ENCODE assay signal across 8 mouse cellular contexts in the genomic region with DNA sequence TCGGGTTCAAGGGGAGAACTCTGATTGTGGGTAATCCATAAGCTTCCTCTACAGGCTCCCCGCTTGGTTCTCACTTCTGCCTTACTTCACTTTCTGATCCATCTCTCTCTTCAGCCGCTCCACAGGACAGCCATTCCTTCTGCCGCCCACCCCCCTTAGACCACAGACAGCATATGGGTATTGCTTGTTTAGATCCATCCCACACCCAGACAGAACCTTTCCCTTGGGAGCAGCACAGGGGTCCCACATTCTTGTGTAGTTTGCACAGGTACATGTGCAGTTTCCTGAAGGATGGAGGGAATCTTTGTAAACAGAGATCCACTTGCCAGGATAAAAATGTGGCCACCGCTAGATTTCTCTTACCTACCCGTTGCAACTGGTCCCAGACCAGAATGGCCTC. TPM values are rescaled to one million over a fixed set of nuclear protein-coding genes. Genes with fewer than 3 reads are reported as not detected.
DNase-seq lines count a peak whose midpoint lies in the region; ATAC-seq and TF ChIP-seq lines count a peak whose summit lies in the region.

No protein-coding gene starts in this region.

- no peaks in the 10 kb centered on the region for H3K9me3 ChIP-seq in heart, embryonic 14.5 days (ENCODE audit: control insufficient read depth, low read length)
- no peaks in the 10 kb centered on the region for H3K9me3 ChIP-seq in ES-Bruce4 (replicated peaks; ENCODE audit: control insufficient read depth, insufficient read depth, low read length, poor library complexity, severe bottlenecking)
- no peaks in the 10 kb centered on the region for H3K9me3 ChIP-seq in forebrain, embryonic 16.5 days (ENCODE audit: control insufficient read depth, low read length)
- H3K9me3 ChIP-seq in liver, embryonic 14.5 days (ENCODE audit: control insufficient read depth, low read length): no peaks in the 10 kb centered on the region

- 0 out of 2 replicates have a peak, but pooled peaks cover 6% of the 10 kb centered on the region for H3K36me3 ChIP-seq in heart, embryonic 14.5 days (ENCODE audit: control insufficient read depth, insufficient read depth, low read length)
- H3K36me3 ChIP-seq in ES-Bruce4 (ENCODE audit: control insufficient read depth, insufficient read depth, low read length, poor library complexity, severe bottlenecking): no peaks in the 10 kb centered on the region
- no peaks in the 10 kb centered on the region for H3K36me3 ChIP-seq in forebrain, embryonic 16.5 days (ENCODE audit: control insufficient read depth, insufficient read depth)
- H3K36me3 ChIP-seq in liver, embryonic 14.5 days (replicated peaks; ENCODE audit: control insufficient read depth, insufficient read depth, low read depth): no peaks in the 10 kb centered on the region

- no peak for ATAC-seq in heart, embryonic 14.5 days (ENCODE audit: insufficient number of reproducible peaks, insufficient read depth, low FRiP score, low read depth)
- ATAC-seq in forebrain, embryonic 16.5 days: no peak
- ATAC-seq in liver, embryonic 14.5 days (ENCODE audit: insufficient read depth): no peak

- TF ChIP-seq POLR2A in ES-Bruce4 (IDR thresholded peaks at IDR 0.05; ENCODE audit: insufficient read depth, low read length): no peak

- H3K9ac ChIP-seq in heart, embryonic 14.5 days (ENCODE audit: low read length): no peak overlapping the region
- H3K9ac ChIP-seq in ES-Bruce4 (ENCODE audit: low read depth, poor library complexity, severe bottlenecking): peak overlapping the region; percentile 82; the same call in 1 of the 2 replicates
- H3K9ac ChIP-seq in forebrain, embryonic 16.5 days (replicated peaks; ENCODE audit: low read depth, low read length): no peak overlapping the region
- no peak overlapping the region for H3K9ac ChIP-seq in liver, embryonic 14.5 days (replicated peaks)

- no peak overlapping the region for H3K4me3 ChIP-seq in heart, embryonic 14.5 days (ENCODE audit: control insufficient read depth in 1 of 2, insufficient read depth in 1 of 2, low read depth in 1 of 2, low read length in 2 of 2)
- peak overlapping the region; percentile 65 for H3K4me3 ChIP-seq in ES-Bruce4 (ENCODE audit: low read depth, low read length)
- H3K4me3 ChIP-seq in forebrain, embryonic 16.5 days (replicated peaks; ENCODE audit: low read length): peak overlapping the region; percentile 78; the same call in 1 of the 2 replicates
- no peak overlapping the region for H3K4me3 ChIP-seq in liver, embryonic 14.5 days (ENCODE audit: insufficient read depth in 1 of 2, low read depth in 2 of 2, low read length in 2 of 2)

- no peak for TF ChIP-seq EP300 in ES-Bruce4 (IDR thresholded peaks at IDR 0.05; ENCODE audit: insufficient read depth, low read depth, low read length)
- TF ChIP-seq EP300 in liver, embryonic 14.5 days (IDR thresholded peaks at IDR 0.05; ENCODE audit: low read depth): no peak

- WGBS in heart, embryonic 14.5 days: 47% methylated on average over 6 of the region's 6 CpGs
- WGBS in forebrain, embryonic 16.5 days: 20% methylated on average over 6 of the region's 6 CpGs
- WGBS in liver, embryonic 14.5 days (ENCODE audit: insufficient replicate concordance): 42% methylated on average over 6 of the region's 6 CpGs

- H3K4me2 ChIP-seq in heart, embryonic 14.5 days (ENCODE audit: low read length): peak overlapping the region; percentile 94; the same call in 1 of the 2 replicates
- H3K4me2 ChIP-seq in forebrain, embryonic 16.5 days (ENCODE audit: low read length): peak overlapping the region; percentile 99
- peak overlapping the region; percentile 67 for H3K4me2 ChIP-seq in liver, embryonic 14.5 days (ENCODE audit: low read depth)

- peaks cover 45 to 68% of the 10 kb centered on the region in 2 experiments for H3K4me1 ChIP-seq in heart, embryonic 14.5 days (ENCODE audit: control insufficient read depth in 2 of 2, insufficient read depth in 2 of 2, low read length in 2 of 2)
- H3K4me1 ChIP-seq in ES-Bruce4 (ENCODE audit: control insufficient read depth, insufficient read depth, low read length): peaks cover 14% of the 10 kb centered on the region
- H3K4me1 ChIP-seq in forebrain, embryonic 16.5 days (replicated peaks; ENCODE audit: control insufficient read depth, insufficient read depth, low read length): peaks cover 54% of the 10 kb centered on the region
- peaks cover 11 to 14% of the 10 kb centered on the region in 2 experiments for H3K4me1 ChIP-seq in liver, embryonic 14.5 days (replicated peaks; ENCODE audit: control insufficient read depth in 2 of 2, insufficient read depth in 2 of 2, low read length in 1 of 2)

- no peak for DNase-seq in heart, adult 11 months
- no peak for DNase-seq in liver, embryonic 14.5 days (ENCODE audit: low read depth in 3 of 3, low spot score in 3 of 3)
- no peak for DNase-seq in thymus, postnatal 4 days
- no peak for DNase-seq in left cerebral cortex, postnatal 10 days (ENCODE audit: extremely low spot score in 1 of 2, low spot score in 2 of 2)
- no peak for DNase-seq in adrenal gland, postnatal 14 days

- H3K27ac ChIP-seq in heart, embryonic 14.5 days (replicated peaks in 1 of 2; ENCODE audit: control insufficient read depth in 1 of 2, insufficient read depth in 1 of 2, low read depth in 2 of 2, low read length in 2 of 2): no peak overlapping the region; a peak in 1 of 4 replicates
- peak overlapping the region; percentile 48; the same call in 1 of the 2 replicates for H3K27ac ChIP-seq in ES-Bruce4 (ENCODE audit: insufficient read depth, low read length)
- no peak overlapping the region for H3K27ac ChIP-seq in forebrain, embryonic 16.5 days (ENCODE audit: low read length)
- H3K27ac ChIP-seq in liver, embryonic 14.5 days: no peak overlapping the region

- no peak for TF ChIP-seq CTCF in ES-Bruce4 (IDR thresholded peaks at IDR 0.05; ENCODE audit: low read depth, low read length)
- TF ChIP-seq CTCF in liver, embryonic 14.5 days (IDR thresholded peaks at IDR 0.05; ENCODE audit: low read depth): no peak

- H3K27me3 ChIP-seq in heart, embryonic 14.5 days (ENCODE audit: control insufficient read depth, insufficient read depth, low read length): no peaks in the 10 kb centered on the region
- H3K27me3 ChIP-seq in ES-Bruce4 (ENCODE audit: control insufficient read depth, insufficient read depth, low read length, poor library complexity, severe bottlenecking): no peaks in the 10 kb centered on the region
- H3K27me3 ChIP-seq in forebrain, embryonic 16.5 days (replicated peaks; ENCODE audit: control insufficient read depth, insufficient read depth, low read length): no peaks in the 10 kb centered on the region
- peaks cover 13% of the 10 kb centered on the region for H3K27me3 ChIP-seq in liver, embryonic 14.5 days (ENCODE audit: control insufficient read depth, insufficient read depth, low read length)

- intact Hi-C loops in left cerebral cortex, postnatal 10 days (cut with DNase I): no loop called here

RNA-seq across cellular contexts. Expression of a gene that starts 0.7 kb away (rescaled TPM):
- 59.0 and 66.4 TPM in 2 replicates for polyA plus RNA-seq in heart, embryonic 14.5 days (2014; fragmentation: Nextera tagmentation; extraction: Ambion mirVana)
- 99.2 and 115 TPM in 2 replicates for polyA plus RNA-seq in ES-Bruce4 (2011; ENCODE audit: insufficient read depth, insufficient read length, low read depth, missing spikeins)
- polyA plus RNA-seq in forebrain, embryonic 16.5 days (2015; fragmentation: Nextera tagmentation; extraction: Ambion mirVana): 221 and 249 TPM in 2 replicates
- polyA plus RNA-seq in liver, embryonic 14.5 days (2012; rRNA removed): 11.3 and 18.3 TPM in 2 replicates
- polyA plus RNA-seq in liver, embryonic 14.5 days (2014; fragmentation: Nextera tagmentation; extraction: Ambion mirVana): 5.6 and 5.7 TPM in 2 replicates
- 100 to 1,000 TPM; 222 to 242 TPM for total RNA-seq in left cerebral cortex, postnatal 10 days (2021)
- total RNA-seq in adrenal gland, postnatal 14 days (2021): 24.3 and 32.2 TPM in 2 replicates

RNA-seq across cellular contexts. Expression of a gene that starts 4.9 kb away (rescaled TPM):
- polyA plus RNA-seq in heart, embryonic 14.5 days (2014; fragmentation: Nextera tagmentation; extraction: Ambion mirVana): 55.9 and 57.5 TPM in 2 replicates
- polyA plus RNA-seq in ES-Bruce4 (2011; ENCODE audit: insufficient read depth, insufficient read length, low read depth, missing spikeins): 35.1 and 35.5 TPM in 2 replicates
- polyA plus RNA-seq in forebrain, embryonic 16.5 days (2015; fragmentation: Nextera tagmentation; extraction: Ambion mirVana): 72.3 and 81.9 TPM in 2 replicates
- polyA plus RNA-seq in liver, embryonic 14.5 days (2012; rRNA removed): 14.4 and 16.4 TPM in 2 replicates
- 14.3 and 16.3 TPM in 2 replicates for polyA plus RNA-seq in liver, embryonic 14.5 days (2014; fragmentation: Nextera tagmentation; extraction: Ambion mirVana)
- 10 to 100 TPM; 55.7 to 59.6 TPM for total RNA-seq in left cerebral cortex, postnatal 10 days (2021)
- total RNA-seq in adrenal gland, postnatal 14 days (2021): 17.1 and 18.4 TPM in 2 replicates

RNA-seq across cellular contexts. Expression of a gene that starts 5.1 kb away (rescaled TPM):
- 6.6 and 7.1 TPM in 2 replicates for polyA plus RNA-seq in heart, embryonic 14.5 days (2014; fragmentation: Nextera tagmentation; extraction: Ambion mirVana)
- 6.7 and 7.5 TPM in 2 replicates for polyA plus RNA-seq in ES-Bruce4 (2011; ENCODE audit: insufficient read depth, insufficient read length, low read depth, missing spikeins)
- polyA plus RNA-seq in forebrain, embryonic 16.5 days (2015; fragmentation: Nextera tagmentation; extraction: Ambion mirVana): 6.2 and 7.7 TPM in 2 replicates
- polyA plus RNA-seq in liver, embryonic 14.5 days (2012; rRNA removed): 17.3 and 23.7 TPM in 2 replicates
- polyA plus RNA-seq in liver, embryonic 14.5 days (2014; fragmentation: Nextera tagmentation; extraction: Ambion mirVana): 24.9 and 25.2 TPM in 2 replicates
- total RNA-seq in left cerebral cortex, postnatal 10 days (2021): 10 to 100 TPM in 1 of 2 experiments, 1 to 10 TPM in 1; 9.7 to 10.3 TPM
- total RNA-seq in adrenal gland, postnatal 14 days (2021): 23.6 and 33.1 TPM in 2 replicates

RNA-seq across cellular contexts. Expression of a gene that starts 13.4 kb away (rescaled TPM):
- 0.30 and 0.46 TPM in 2 replicates for polyA plus RNA-seq in heart, embryonic 14.5 days (2014; fragmentation: Nextera tagmentation; extraction: Ambion mirVana)
- 0.30 and 0.44 TPM in 2 replicates for polyA plus RNA-seq in ES-Bruce4 (2011; ENCODE audit: insufficient read depth, insufficient read length, low read depth, missing spikeins)
- polyA plus RNA-seq in forebrain, embryonic 16.5 days (2015; fragmentation: Nextera tagmentation; extraction: Ambion mirVana): 0.48 and 0.72 TPM in 2 replicates
- polyA plus RNA-seq in liver, embryonic 14.5 days (2012; rRNA removed): not detected in 2 replicates
- polyA plus RNA-seq in liver, embryonic 14.5 days (2014; fragmentation: Nextera tagmentation; extraction: Ambion mirVana): not detected in 2 replicates
- 1 to 10 TPM; 2.2 to 2.8 TPM for total RNA-seq in left cerebral cortex, postnatal 10 days (2021)
- total RNA-seq in adrenal gland, postnatal 14 days (2021): 0.23 TPM in 1 of 2 replicates, not detected in the other

RNA-seq across cellular contexts. Expression of a gene that starts 14.2 kb away (rescaled TPM):
- polyA plus RNA-seq in heart, embryonic 14.5 days (2014; fragmentation: Nextera tagmentation; extraction: Ambion mirVana): 22.8 and 24.8 TPM in 2 replicates
- 33.9 and 36.0 TPM in 2 replicates for polyA plus RNA-seq in ES-Bruce4 (2011; ENCODE audit: insufficient read depth, insufficient read length, low read depth, missing spikeins)
- 31.5 and 31.7 TPM in 2 replicates for polyA plus RNA-seq in forebrain, embryonic 16.5 days (2015; fragmentation: Nextera tagmentation; extraction: Ambion mirVana)
- 13.6 and 19.5 TPM in 2 replicates for polyA plus RNA-seq in liver, embryonic 14.5 days (2012; rRNA removed)
- 26.7 and 26.8 TPM in 2 replicates for polyA plus RNA-seq in liver, embryonic 14.5 days (2014; fragmentation: Nextera tagmentation; extraction: Ambion mirVana)
- total RNA-seq in left cerebral cortex, postnatal 10 days (2021): 1 to 10 TPM; 9.2 to 9.3 TPM
- total RNA-seq in adrenal gland, postnatal 14 days (2021): 14.2 and 20.2 TPM in 2 replicates

Comparison
In these comparisons a context has a peak if more than half of its experiments do, and no peak if none do; other contexts are left out.
1. H3K4me3 ChIP-seq: peak in ES-Bruce4 (single experiment) and forebrain, embryonic 16.5 days (single experiment); none in heart, embryonic 14.5 days (0 of 2) and liver, embryonic 14.5 days (0 of 2).
2. Peak in every context shown above with its lines, with median percentiles within 50 percentile points of each other: H3K4me2 ChIP-seq.